Mouse (Mus musculus) erythroblast, adult 5-6 weeks (primary cell): ENCODE measurements around the gene Lyz2. TPM values are rescaled to one million over a fixed set of nuclear protein-coding genes. Genes with fewer than 3 reads are reported as not detected.
"Not testable (repeated sequence)": the region's sequence is repeated elsewhere in the genome, so short reads cannot be mapped to it uniquely, and the experiment has no call there.

ENCODE experiments used
- ATAC-seq: replicated peaks from 2 replicates; pipeline ENCODE4 v1.8.0; 2016; ENCODE audit warnings: moderate number of reproducible peaks, mild to moderate bottlenecking, moderate TSS enrichment, inconsistent platforms; ENCODE audit not compliant: poor library complexity, low FRiP score, severe bottlenecking
- total RNA-seq, 2 experiments: library from RNA; stranded (forward) in 1 of 2; stranded (reverse) in 1 of 2; fragments of 150-400 nt in 1 of 2; fragments of 200-764, 138-1000 nt in 1 of 2; gene quantifications; 2 replicates each; pipeline versions ENCODE4 v1.2.3 to v1.2.4; 2015 to 2017; ENCODE audit warnings: low replicate concordance in 2 of 2

The Lyz2 gene
- total RNA-seq, 2 experiments from 2014 or later = 2,049 to 2,758 TPM

DNA sequence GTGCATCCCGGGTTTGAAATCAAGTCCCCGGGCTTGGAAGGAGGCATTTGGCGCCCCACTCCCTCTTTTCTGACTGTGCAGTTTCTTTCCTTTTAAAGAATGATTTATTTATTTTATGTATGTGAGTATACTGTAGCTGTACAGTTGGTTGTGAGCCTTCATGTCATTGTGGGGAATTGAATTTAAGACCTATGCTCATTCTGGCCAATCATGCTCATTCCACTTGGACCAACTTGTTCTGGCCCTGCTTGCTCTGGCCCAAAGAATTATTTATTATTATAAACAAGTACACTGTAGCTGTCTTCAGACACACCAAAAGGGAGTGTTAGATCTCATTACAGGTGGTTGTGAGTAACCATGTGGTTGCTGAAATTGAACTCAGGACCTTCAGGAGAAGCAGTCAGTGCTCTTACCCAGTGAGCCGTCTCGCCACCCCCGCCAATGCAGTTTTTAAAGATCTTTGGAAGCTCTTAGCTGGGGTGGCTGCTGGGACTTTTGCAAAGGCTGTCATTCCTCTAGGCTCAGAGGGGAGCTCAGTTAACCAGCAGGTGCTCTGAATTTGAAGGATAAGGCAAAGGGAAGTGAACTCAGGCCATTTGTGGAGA, 4.3 kb upstream of the Lyz2 start:
- no peak for ATAC-seq

DNA sequence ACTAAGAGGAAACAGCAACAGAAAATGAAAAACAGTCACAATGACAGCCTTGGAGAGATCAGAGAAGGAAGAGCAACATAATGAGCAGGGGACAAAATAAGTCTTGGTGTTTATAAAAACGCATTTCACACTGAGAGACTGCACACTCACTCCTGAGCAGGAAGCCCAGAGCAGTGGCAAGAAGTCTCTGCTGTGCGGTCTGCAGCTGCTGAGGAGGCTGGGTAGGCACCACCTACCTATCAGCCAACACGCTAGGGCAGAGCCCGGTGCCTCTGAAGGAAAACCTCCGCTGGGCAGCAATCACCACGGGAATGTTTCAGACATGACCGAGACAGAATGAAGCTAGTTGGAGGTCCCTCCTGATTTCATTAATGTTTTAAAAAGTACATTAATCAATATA, 3.5 kb upstream of the Lyz2 start:
- ATAC-seq = not testable (repeated sequence)

DNA sequence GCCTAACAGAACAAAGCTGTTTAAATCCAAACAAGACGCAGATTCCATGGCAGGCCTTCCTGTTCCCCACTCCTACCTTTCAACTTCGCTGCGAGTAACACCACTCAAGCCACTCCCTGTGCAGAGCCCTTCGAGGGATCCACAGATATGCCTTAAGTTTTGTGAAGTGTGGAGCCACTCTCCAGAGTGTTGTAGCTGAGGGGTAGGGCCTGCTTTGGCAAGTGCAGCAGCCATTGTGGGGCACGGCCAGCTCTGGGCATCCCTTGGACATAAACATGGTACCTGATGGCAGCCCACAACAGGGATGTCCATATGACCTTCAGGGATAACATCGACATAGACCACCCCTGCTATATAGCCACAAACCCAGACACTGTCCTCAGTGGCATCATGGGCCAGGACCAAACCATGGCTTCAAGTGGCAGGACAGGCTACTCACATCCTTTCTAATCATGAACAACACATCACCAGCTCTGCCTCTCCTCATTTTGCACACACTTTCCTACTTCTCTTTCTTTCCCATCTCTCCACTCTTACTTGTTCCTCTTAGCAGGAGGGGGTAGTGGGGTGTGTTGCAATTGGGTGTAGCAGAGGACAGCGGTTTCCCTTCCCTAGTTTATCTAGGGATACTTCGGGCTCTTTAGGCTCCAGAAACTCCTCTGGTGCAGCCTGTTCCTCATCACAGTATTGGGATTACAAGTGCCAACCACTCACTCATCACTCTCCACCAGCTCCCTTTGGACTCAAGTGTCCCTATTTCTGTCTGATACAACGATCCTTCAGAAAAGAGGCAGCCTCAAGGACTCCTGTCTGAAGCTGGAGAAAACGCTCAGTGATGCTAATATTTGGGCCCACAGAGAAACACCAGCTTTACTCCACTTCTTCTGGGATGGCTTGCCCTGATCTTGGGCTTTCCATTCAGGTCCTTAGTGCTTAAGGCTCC, 2.7 kb upstream of the Lyz2 start:
- no peak for ATAC-seq

DNA sequence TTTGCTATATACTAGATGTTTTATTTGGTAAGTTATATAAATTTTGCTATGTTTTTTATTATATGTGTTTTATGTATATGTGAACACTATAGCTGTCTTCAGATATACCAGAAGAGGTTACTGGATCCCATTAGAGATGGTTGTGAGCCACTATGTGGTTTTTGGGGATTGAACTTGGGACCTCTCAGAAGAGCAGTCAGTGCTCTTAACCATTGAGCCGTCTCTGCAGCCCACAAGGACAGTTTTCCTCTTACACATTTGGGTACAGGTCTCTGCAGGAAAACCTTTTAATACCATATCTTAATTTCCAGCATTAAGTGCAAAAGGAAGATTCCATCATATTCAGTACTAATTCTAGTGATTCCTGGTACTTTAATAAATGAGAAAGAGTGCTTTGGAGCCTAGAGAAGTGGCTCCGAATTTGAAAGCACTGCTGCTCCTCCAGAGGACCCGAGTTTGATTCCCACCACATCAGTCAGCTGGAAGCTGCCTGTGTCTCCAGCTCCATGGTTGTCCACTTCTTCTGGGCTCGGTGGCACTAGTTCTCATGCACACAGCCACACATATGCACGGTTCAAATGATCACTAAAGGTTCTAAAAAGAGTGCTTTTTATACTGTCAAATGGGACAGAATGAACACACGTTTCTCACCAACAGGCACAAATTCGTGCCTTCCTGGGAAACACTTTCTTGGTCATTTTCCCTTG, 1.9 kb upstream of the Lyz2 start:
- no peak for ATAC-seq

DNA sequence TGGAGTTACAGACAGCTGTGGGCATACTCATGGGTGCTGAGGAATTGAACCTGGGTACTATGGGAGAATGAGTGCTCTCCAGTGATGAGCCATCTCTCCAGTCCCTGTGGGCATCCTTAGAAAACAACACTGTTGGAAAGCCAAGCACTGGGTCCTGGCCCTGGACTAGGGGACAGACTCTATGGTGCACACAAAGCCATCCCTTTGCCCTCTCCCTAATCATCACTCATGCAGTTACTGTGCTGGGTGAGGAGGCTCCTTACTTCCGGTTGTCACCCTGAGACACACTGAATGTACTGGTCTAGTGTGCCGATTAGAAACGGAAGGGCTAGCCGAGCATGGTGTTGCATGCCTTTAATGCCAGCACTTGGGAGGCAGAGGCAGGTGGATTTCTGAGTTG, 1.1 kb upstream of the Lyz2 start:
- ATAC-seq = not testable (repeated sequence)

DNA sequence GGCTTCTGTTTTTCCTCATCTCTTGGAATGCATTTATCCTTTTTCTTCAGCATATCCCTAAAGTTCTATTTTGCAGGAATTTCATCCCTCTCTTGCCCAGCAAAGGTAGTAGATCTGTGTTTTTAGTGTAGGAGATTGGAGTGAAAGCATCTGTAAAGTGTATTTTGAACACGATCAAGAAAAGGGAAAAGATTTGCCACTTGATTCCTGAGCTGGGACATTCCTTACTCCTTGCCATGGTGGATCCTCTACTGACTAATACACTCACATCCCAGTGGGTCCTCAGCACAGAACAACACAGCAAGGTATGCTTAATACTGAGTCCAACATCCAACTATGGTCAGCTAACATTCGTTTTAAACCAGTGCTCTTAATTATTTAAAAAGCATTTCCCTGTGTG, 430 bp upstream of the Lyz2 start:
- no peak for ATAC-seq

DNA sequence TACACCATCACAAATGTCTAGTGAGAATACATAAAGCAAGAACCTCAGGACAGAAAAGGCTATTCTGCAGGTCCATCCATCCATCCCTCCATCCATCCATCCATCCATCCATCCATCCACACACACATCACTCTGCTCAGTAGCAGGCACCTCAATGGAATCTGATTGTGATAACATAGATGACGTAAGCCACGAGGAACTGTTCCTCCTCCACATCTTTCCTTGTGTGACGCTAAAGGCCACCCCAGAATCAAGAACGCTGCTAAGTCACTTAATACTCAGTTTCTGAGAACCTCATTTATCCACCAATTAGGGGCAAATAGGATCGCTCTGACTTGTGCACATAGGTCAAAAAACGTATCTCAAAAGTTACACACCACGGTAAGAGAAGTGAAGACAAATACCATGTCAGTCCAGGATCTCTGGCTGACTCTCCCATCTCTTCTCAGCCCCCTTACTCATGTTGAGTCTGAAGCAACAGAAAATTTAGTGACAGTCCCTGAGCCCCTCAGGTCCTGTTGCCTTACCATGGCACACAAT, 670 bp downstream of the Lyz2 start:
- no peak for ATAC-seq

DNA sequence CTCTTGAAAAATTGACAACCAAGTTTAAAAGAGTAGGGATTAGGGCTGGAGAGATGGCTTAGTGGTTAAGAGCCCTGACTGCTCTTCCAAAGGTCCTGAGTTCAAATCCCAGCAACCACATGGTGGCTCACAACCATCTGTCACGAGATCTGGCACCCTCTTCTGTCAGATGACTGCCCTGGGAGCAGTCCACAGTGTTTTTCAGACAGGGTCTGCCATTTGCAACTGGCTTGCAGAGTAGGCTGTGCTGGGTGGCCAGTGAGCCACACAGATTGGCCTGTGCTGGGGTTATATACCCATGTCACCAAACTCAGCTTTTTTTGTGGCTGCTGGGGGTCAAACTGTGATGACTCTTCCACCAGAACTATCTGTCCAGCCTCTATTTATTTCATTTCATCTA, 2.1 kb downstream of the Lyz2 start:
- ATAC-seq = no peak

DNA sequence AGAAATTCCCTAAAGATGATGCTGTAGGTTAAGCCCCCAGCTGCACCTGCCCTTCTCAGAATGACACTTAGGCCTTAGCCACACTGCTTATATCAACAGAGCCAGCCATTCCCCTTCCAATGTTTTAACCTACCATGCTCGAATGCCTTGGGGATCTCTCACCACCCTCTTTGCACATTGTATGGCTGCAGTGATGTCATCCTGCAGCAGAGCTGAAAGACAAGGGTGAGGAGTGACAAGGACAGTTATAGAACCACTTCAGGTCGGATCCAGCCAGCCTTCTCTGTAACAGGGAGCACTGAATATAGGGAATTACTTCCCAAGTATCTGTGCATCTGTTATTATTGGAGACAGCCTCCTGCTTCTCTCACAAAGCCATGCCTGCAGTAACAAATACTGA, 3.6 kb downstream of the Lyz2 start:
- not testable (repeated sequence) for ATAC-seq

DNA sequence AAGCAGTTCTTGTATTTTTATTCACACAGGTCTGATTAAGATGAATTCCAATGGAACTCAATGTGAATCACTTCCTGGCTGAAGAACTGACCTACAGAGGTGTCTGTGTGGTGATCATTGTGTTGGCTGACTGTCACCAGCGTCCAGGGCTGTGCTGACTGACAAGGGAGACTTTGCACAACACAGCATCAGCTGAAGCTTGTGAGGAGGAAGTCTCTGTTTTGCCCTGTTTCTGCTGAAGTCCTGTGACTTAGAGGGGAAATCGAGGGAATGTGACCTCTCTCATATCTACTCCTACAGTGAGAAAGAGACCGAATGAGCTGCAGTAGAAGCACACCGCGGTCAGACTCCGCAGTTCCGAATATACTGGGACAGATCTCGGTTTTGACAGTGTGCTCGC, 4.3 kb downstream of the Lyz2 start:
- ATAC-seq = not testable (repeated sequence)

DNA sequence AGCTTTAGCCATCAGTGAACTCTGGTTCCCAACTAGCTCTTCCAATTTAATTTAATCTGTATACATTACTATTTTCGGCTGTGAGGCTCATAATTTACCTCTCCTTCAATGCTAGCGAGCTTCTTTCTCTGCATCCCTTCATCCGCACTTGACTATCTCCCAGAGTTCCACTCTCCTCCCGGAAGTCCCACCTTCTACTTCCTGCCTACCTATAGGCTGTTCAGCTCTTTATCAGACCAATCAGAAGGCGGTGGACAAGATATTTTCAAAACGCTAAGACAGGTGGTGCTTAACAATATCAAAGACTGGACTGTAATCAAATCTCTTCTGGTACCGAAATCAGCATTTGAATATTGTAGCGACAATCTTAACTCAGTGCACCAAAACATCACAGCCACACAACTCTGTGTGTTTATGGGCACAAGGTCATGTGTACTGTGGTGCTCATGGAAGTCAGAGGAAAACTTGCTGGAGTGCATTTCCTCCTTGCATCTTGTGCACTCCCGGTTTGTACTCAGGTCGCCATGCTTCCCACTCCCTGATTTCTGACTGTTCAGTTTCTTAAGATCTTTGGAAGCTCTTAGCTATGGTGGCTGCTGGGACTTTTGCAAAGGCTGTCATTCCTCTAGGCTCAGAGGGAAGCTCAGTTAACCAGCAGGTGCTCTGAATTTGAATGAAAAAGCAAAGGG, 6.3 kb downstream of the Lyz2 start:
- no peak for ATAC-seq

DNA sequence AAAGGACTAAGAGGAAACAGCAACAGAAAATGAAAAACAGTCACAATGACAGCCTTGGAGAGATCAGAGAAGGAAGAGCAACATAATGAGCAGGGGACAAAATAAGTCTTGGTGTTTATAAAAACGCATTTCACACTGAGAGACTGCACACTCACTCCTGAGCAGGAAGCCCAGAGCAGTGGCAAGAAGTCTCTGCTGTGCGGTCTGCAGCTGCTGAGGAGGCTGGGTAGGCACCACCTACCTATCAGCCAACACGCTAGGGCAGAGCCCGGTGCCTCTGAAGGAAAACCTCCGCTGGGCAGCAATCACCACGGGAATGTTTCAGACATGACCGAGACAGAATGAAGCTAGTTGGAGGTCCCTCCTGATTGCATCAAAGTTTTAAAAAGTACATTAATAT, 7.5 kb downstream of the Lyz2 start:
- not testable (repeated sequence) for ATAC-seq

DNA sequence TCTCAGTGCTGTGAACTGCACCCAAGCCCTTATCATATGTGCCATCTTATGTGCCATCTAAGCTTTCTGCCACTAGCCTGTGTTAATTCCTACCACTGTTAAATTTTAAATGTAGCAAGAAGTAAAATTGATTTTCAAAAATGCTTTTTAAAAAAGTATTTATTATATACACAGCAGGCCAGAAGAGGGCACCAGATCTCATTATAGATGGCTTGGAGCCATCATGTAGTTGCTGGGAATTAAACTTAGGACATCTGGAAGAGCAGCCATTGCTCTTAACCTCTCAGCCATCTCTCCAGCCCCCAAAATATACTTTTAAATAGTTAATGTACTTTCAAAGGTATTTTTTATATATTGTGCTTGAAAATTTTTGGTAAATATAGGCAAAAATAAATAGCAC, 10.1 kb downstream of the Lyz2 start:
- ATAC-seq = no peak

DNA sequence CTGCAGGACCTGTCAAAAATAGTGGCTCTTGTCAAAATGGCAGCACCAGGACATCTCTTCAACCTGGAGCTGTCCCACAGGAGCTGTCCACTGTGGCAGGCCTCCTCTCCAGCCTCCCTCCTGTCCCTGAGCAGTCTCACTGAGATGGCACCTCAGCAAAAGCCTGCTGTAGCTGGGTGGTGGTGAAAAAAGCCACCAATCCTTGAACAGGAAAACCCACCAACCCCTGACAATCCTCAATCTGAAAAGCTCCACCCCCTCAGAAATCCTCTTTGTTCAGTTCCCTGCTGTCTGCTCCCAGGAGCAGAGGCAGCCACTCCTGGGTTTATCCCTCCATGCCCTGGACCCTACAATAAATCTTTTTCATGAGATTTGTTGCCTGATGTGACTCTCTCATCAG, 22.3 kb downstream of the Lyz2 start:
- no peak for ATAC-seq

DNA sequence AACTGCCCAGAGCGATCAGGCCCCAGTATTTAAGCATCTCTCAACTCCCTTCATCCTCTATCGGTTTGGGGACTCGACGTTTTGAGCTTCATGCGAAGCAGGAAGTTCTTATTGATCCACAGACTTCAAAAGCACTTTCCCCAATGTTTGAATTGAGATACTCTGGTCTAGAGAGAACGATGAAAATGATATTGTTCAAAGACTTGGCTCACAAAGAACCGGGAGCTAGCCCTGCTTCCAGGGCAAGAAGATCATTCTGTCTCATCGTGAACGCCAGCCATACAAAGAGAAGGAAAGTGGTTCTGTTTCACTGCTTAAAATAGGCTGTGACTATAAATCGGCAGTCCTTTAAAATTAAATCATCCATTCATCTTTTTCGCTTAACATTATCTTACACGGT, 43.5 kb downstream of the Lyz2 start, which contains the start of gene 9530003J23Rik:
9530003J23Rik (minus strand) TSS at position 101 of the 400 bp plus-strand sequence.
- no peak for ATAC-seq

DNA sequence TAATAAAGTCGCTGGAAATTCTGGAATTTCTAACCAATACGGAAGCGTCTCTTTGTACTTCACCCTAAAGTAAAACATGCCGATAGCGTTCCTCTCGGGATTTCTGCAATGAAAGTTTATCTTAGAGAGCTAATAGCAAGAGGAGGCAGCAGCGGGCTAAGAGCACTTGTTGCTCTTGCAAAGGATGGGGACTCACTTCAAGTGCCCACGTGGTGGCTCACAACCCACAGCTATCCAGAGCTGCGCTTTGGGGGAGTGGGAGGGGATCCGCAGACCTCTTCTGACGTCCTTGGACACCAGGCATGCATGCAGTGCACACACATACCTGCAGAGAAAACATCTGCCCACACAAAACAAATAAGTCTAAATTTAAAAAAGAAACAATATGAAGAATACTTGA, 46.3 kb downstream of the Lyz2 start:
- no peak for ATAC-seq

DNA sequence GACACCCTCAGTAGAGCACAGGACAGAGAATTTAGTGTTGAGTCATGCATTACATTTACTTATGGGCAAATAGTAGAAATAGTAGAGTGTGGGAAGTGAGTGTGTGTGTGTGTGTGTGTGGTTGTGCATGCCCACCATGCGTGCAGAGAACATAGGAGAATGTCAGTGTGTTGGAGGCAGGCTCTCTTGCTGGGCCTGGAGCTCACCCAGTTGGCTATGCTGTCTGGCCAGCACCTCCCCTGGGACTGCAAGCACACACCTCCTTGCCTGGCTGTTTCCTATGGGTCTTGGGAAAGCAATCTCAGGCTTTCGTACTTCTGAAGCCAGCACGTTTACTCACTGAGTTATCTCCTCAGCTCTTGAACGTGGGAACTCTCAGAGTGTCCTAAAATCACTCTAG, 47.3 kb downstream of the Lyz2 start:
- no peak for ATAC-seq

DNA sequence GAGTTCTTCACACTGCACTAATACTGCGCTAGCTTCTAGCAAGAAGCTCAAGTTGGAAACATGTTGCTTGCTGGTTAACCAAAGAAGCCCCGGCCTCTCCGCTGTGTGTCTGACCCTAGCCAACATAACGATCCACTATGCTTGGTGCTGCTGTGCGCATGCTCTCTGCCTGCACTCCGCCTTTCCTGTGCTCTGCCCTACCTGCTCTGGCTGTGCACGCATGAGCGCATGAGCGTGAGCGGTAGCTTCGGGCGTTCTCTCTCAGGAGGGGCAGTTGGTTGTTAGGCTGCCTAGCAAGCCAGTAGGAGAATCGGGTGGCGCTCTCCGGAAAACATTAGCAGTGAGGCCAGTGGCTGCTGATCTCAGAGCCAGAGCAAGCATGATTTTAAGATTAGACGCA, 52.3 kb downstream of the Lyz2 start:
- ATAC-seq = no peak
